Mouse (Mus musculus): ENCODE data around the gene Etl4. TPM values are rescaled to one million over a fixed set of nuclear protein-coding genes. Genes with fewer than 3 reads are reported as not detected.
"Not testable (repeated sequence)": the region's sequence is repeated elsewhere in the genome, so short reads cannot be mapped to it uniquely, and the experiment has no call there.

Etl4 gene
- polyA plus RNA-seq, 1 experiment from 2014 or later, result 34.4 TPM

DNA sequence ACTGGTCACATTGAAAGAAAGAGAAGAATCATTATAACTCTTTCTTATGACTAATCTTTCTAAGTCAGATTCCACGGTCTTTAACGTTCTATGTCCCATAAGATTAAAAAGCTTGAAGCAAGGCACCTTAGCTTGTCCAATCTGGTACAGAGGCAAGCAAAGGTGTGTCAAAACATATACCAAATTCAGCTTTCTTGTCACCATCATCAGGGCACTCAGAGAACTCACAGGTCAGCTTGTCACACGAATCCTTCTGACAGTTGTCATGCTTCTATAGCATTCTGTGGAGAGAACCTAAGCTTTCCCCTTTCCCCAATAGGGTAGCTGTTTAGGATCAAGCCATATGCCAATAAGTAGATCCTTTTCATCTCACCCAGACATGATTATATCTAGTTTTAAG is 267.7 kb downstream of the Etl4 start:
- H3K27me3 ChIP-seq (ENCODE audit: control insufficient read depth, insufficient read depth, low read length); H3K4me1 ChIP-seq (replicated peaks; ENCODE audit: control insufficient read depth, insufficient read depth, low read length); H3K4me2 ChIP-seq (ENCODE audit: low read depth, low read length, severe bottlenecking); ATAC-seq (replicated peaks; ENCODE audit: low FRiP score); H3K9ac ChIP-seq (ENCODE audit: low read length); H3K9me3 ChIP-seq (ENCODE audit: control insufficient read depth, low read length); H3K4me3 ChIP-seq (ENCODE audit: low read depth, low read length); DNase-seq (ENCODE audit: low spot score); H3K27ac ChIP-seq (ENCODE audit: low read depth, low read length); H3K36me3 ChIP-seq (ENCODE audit: control insufficient read depth, insufficient read depth, low read length): not testable (repeated sequence)
- WGBS, result 93% methylated on average over 3 of the region's 3 CpGs

DNA sequence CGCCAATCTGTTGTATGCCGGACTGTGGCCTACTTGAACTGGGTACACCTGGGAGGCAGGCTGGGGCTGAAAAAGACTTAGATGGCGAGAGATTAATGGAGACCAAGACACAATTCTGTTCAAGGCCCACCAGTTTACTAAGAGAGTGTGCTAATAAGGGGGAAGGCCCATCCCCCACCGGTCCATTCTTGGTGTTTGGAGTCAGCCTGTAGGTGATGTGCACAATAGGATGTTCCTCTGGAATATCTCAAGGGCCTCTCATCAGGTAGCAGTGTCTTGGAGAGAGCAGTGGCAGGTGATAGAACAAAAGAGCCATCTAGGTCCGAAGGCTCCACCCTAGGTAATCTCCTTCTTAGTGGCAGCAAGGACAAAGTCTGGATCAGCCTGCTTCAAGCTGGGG is 271.0 kb downstream of the Etl4 start:
- not testable (repeated sequence) for H3K4me1 ChIP-seq (replicated peaks; ENCODE audit: control insufficient read depth, insufficient read depth, low read length); H3K27ac ChIP-seq (ENCODE audit: low read depth, low read length); DNase-seq (ENCODE audit: low spot score); H3K4me3 ChIP-seq (ENCODE audit: low read depth, low read length); H3K27me3 ChIP-seq (ENCODE audit: control insufficient read depth, insufficient read depth, low read length); ATAC-seq (replicated peaks; ENCODE audit: low FRiP score); H3K9ac ChIP-seq (ENCODE audit: low read length); H3K36me3 ChIP-seq (ENCODE audit: control insufficient read depth, insufficient read depth, low read length); H3K9me3 ChIP-seq (ENCODE audit: control insufficient read depth, low read length); H3K4me2 ChIP-seq (ENCODE audit: low read depth, low read length, severe bottlenecking)
- 87% methylated on average over 5 of the region's 5 CpGs for whole genome bisulfite sequencing

DNA sequence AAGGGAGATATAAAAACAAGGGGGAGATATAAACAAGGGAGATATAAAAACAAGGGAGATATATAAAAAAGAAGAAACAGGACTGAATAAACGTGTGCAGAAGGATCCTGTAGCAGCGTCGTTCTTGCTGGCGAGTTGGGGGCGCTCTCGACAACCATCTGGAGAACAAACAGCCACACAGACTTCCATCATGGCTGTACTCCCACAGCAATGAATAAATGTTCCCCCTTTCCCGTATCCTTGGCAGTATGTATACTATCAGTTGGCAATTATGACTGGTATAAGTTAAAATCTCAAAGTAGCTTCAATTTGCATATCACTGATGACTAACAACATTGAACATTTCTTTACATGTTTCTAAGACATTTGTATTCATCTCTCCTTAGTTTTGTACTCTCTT is 277.6 kb downstream of the Etl4 start:
- not testable (repeated sequence) for H3K4me3 ChIP-seq (ENCODE audit: low read depth, low read length); H3K36me3 ChIP-seq (ENCODE audit: control insufficient read depth, insufficient read depth, low read length); H3K4me1 ChIP-seq (replicated peaks; ENCODE audit: control insufficient read depth, insufficient read depth, low read length); H3K27me3 ChIP-seq (ENCODE audit: control insufficient read depth, insufficient read depth, low read length); ATAC-seq (replicated peaks; ENCODE audit: low FRiP score); H3K9ac ChIP-seq (ENCODE audit: low read length); H3K4me2 ChIP-seq (ENCODE audit: low read depth, low read length, severe bottlenecking); H3K9me3 ChIP-seq (ENCODE audit: control insufficient read depth, low read length); H3K27ac ChIP-seq (ENCODE audit: low read depth, low read length); DNase-seq (ENCODE audit: low spot score)
- 90% methylated on average over 7 of the region's 7 CpGs for WGBS

GRCm38 (mm10) chr2:20203011-20203410 is 293.4 kb downstream of the Etl4 start:
- no peak overlapping the region for H3K4me2 ChIP-seq (ENCODE audit: low read depth, low read length, severe bottlenecking)
- no peaks in the 10 kb centered on the region for H3K27me3 ChIP-seq (ENCODE audit: control insufficient read depth, insufficient read depth, low read length)
- H3K4me3 ChIP-seq (ENCODE audit: low read depth, low read length), result no peak overlapping the region
- WGBS, result 89% methylated on average over 7 of the region's 7 CpGs
- no peaks in the 10 kb centered on the region for H3K4me1 ChIP-seq (replicated peaks; ENCODE audit: control insufficient read depth, insufficient read depth, low read length)
- H3K9me3 ChIP-seq (ENCODE audit: control insufficient read depth, low read length), result no peaks in the 10 kb centered on the region
- ATAC-seq (replicated peaks; ENCODE audit: low FRiP score) (no peak), DNase-seq (ENCODE audit: low spot score) (no peak)
- no peaks in the 10 kb centered on the region for H3K36me3 ChIP-seq (ENCODE audit: control insufficient read depth, insufficient read depth, low read length)
- no peak overlapping the region for H3K9ac ChIP-seq (ENCODE audit: low read length)
- H3K27ac ChIP-seq (ENCODE audit: low read depth, low read length), result no peak overlapping the region

- no peak for ATAC-seq (replicated peaks; ENCODE audit: low FRiP score)
- 74% methylated on average over 1 of the region's 1 CpGs for WGBS
These were observed 297.1 kb downstream of the Etl4 start for GRCm38 (mm10) chr2:20206647-20207046.

DNA sequence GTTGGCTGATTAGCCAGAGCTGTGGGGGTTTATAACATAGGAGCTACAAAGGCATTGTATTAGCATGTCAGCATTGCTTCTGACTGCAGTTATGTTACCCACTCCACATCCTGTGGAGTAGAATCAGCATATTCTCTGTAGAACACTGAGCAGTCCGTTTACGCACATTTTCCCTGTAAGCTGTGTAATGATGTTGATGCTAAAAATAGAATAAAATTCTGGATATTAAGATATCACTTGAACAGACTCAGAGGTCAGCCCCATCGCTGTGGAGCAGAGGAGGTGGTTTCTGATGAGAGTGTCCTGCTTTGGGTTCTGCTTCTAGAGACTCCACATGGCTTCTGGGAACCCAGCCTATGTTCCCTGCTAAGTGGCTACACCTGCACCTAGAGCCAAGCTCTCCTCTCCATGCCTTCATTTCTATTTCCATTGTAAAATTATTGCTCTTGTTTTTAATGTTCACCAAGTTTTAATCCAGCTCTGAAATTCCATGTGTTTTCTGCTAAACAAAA is 299.2 kb downstream of the Etl4 start:
- no peak overlapping the region for H3K4me2 ChIP-seq (ENCODE audit: low read depth, low read length, severe bottlenecking)
- H3K9me3 ChIP-seq (ENCODE audit: control insufficient read depth, low read length), result no peaks in the 10 kb centered on the region
- WGBS, result 89% methylated on average over 3 of the region's 3 CpGs
- ATAC-seq (replicated peaks; ENCODE audit: low FRiP score) (no peak), DNase-seq (ENCODE audit: low spot score) (no peak)
- no peaks in the 10 kb centered on the region for H3K27me3 ChIP-seq (ENCODE audit: control insufficient read depth, insufficient read depth, low read length)
- H3K4me3 ChIP-seq (ENCODE audit: low read depth, low read length), result no peak overlapping the region
- H3K36me3 ChIP-seq (ENCODE audit: control insufficient read depth, insufficient read depth, low read length), result no peaks in the 10 kb centered on the region
- H3K4me1 ChIP-seq (replicated peaks; ENCODE audit: control insufficient read depth, insufficient read depth, low read length), result no peaks in the 10 kb centered on the region
- H3K27ac ChIP-seq (ENCODE audit: low read depth, low read length), result no peak overlapping the region
- H3K9ac ChIP-seq (ENCODE audit: low read length), result no peak overlapping the region

More at GRCm38 (mm10) chr2:20206647-20207046, 297.1 kb downstream of the Etl4 start:
- H3K4me3 ChIP-seq (ENCODE audit: low read depth, low read length), result no peak overlapping the region
- H3K36me3 ChIP-seq (ENCODE audit: control insufficient read depth, insufficient read depth, low read length), result no peaks in the 10 kb centered on the region
- no peak for DNase-seq (ENCODE audit: low spot score)
- H3K9ac ChIP-seq (ENCODE audit: low read length), result no peak overlapping the region
- no peaks in the 10 kb centered on the region for H3K9me3 ChIP-seq (ENCODE audit: control insufficient read depth, low read length)
- no peaks in the 10 kb centered on the region for H3K4me1 ChIP-seq (replicated peaks; ENCODE audit: control insufficient read depth, insufficient read depth, low read length)
- H3K27ac ChIP-seq (ENCODE audit: low read depth, low read length), result no peak overlapping the region
- H3K4me2 ChIP-seq (ENCODE audit: low read depth, low read length, severe bottlenecking), result no peak overlapping the region
- H3K27me3 ChIP-seq (ENCODE audit: control insufficient read depth, insufficient read depth, low read length), result no peaks in the 10 kb centered on the region

GRCm38 (mm10) chr2:20209359-20209758 is 299.8 kb downstream of the Etl4 start:
- no peak for ATAC-seq (replicated peaks; ENCODE audit: low FRiP score)
- 49% methylated on average over 4 of the region's 4 CpGs for WGBS

GRCm38 (mm10) chr2:20216275-20216674 is 306.7 kb downstream of the Etl4 start:
- DNase-seq (ENCODE audit: low spot score) (no peak), ATAC-seq (replicated peaks; ENCODE audit: low FRiP score) (no peak)
- H3K27ac ChIP-seq (ENCODE audit: low read depth, low read length), result no peak overlapping the region
- no peak overlapping the region for H3K4me3 ChIP-seq (ENCODE audit: low read depth, low read length)
- H3K36me3 ChIP-seq (ENCODE audit: control insufficient read depth, insufficient read depth, low read length), result no peaks in the 10 kb centered on the region
- WGBS, result 88% methylated on average over 2 of the region's 2 CpGs
- no peak overlapping the region for H3K9ac ChIP-seq (ENCODE audit: low read length)
- H3K4me1 ChIP-seq (replicated peaks; ENCODE audit: control insufficient read depth, insufficient read depth, low read length), result no peaks in the 10 kb centered on the region
- H3K4me2 ChIP-seq (ENCODE audit: low read depth, low read length, severe bottlenecking), result no peak overlapping the region
- no peaks in the 10 kb centered on the region for H3K9me3 ChIP-seq (ENCODE audit: control insufficient read depth, low read length)
- H3K27me3 ChIP-seq (ENCODE audit: control insufficient read depth, insufficient read depth, low read length), result no peaks in the 10 kb centered on the region

More at GRCm38 (mm10) chr2:20209359-20209758, 299.8 kb downstream of the Etl4 start:
- Histone ChIP-seq H3K9me3 (ENCODE audit: control insufficient read depth, low read length) (no peaks in the 10 kb centered on the region), H3K4me1 (replicated peaks; ENCODE audit: control insufficient read depth, insufficient read depth, low read length) (no peaks in the 10 kb centered on the region), H3K4me3 (ENCODE audit: low read depth, low read length) (no peak overlapping the region), H3K27me3 (ENCODE audit: control insufficient read depth, insufficient read depth, low read length) (no peaks in the 10 kb centered on the region), H3K9ac (ENCODE audit: low read length) (no peak overlapping the region), H3K4me2 (ENCODE audit: low read depth, low read length, severe bottlenecking) (no peak overlapping the region), H3K27ac (ENCODE audit: low read depth, low read length) (no peak overlapping the region), H3K36me3 (ENCODE audit: control insufficient read depth, insufficient read depth, low read length) (no peaks in the 10 kb centered on the region)
- DNase-seq (ENCODE audit: low spot score), result no peak

DNA sequence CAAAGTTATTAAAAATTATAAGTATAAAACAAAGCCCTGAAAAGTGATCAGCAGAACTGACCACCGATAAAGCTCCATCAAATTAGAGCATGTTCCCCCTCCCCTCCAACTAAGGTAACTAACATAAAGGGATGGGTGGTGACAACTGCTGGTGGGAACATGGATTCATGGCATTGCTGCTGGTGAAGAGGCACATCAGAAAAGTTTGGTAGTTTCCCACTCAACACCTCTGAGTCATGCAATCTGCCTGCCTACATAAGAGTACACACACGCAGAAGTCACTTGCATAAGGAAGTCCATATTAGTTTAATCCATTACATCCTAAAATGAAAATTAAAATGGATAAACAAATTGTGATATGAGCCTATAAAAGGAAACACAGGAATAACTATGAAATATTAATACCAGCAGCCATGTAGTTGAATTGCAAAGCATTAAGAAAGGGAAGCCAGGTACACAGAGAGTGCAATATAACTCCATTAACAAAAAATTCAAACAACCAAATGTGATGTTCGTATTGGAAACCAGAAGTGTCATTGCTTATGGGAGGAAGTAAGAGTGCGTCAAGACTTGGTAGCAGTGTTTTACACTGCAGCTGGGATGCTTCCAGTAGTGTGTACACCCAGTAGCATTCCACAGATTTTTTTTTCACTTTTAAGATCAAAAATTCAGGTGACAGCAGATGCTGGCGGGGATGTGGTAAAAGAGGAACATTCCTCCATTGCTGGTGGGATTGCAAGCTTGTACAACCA is 307.3 kb downstream of the Etl4 start:
- 93% methylated on average over 5 of the region's 5 CpGs for WGBS
- Histone ChIP-seq H3K27ac (ENCODE audit: low read depth, low read length) (no peak overlapping the region), H3K36me3 (ENCODE audit: control insufficient read depth, insufficient read depth, low read length) (no peaks in the 10 kb centered on the region), H3K4me2 (ENCODE audit: low read depth, low read length, severe bottlenecking) (no peak overlapping the region), H3K4me1 (replicated peaks; ENCODE audit: control insufficient read depth, insufficient read depth, low read length) (no peaks in the 10 kb centered on the region), H3K9me3 (ENCODE audit: control insufficient read depth, low read length) (no peaks in the 10 kb centered on the region), H3K9ac (ENCODE audit: low read length) (no peak overlapping the region), H3K27me3 (ENCODE audit: control insufficient read depth, insufficient read depth, low read length) (no peaks in the 10 kb centered on the region), H3K4me3 (ENCODE audit: low read depth, low read length) (no peak overlapping the region)
- ATAC-seq (replicated peaks; ENCODE audit: low FRiP score) (no peak), DNase-seq (ENCODE audit: low spot score) (no peak)

Measured in forebrain, embryonic 11.5 days (tissue).